Mouse (Mus musculus) cerebellum, adult 2 months (tissue): ENCODE results near the gene Irak4. TPM values are rescaled to one million over a fixed set of nuclear protein-coding genes. Genes with fewer than 3 reads are reported as not detected.
A peak's percentile ranks its signal among the peaks of the same experiment; 100 is the strongest.

Source experiments
- DNase-seq, 2 experiments: peaks; one replicate each; pipeline ENCODE4 v3.0.0; 2021
- H3K27ac ChIP-seq: fragments of 200-500 bp; 2 replicates; pipeline ENCODE4 v1.5.1; 2012; ENCODE audit warnings: low read length, control low read depth, inconsistent platforms; ENCODE audit not compliant: insufficient read depth
- H3K27me3 ChIP-seq: fragments of 200-500 bp; 2 replicates; pipeline ENCODE4 v1.6.1; 2012; ENCODE audit warnings: inconsistent platforms, mild to moderate bottlenecking, low read length, moderate library complexity; ENCODE audit not compliant: control insufficient read depth, insufficient read depth
- H3K4me1 ChIP-seq: fragments of 200-500 bp; 2 replicates; pipeline ENCODE4 v1.6.1; 2011; ENCODE audit warnings: low read length; ENCODE audit not compliant: control insufficient read depth, insufficient read depth
- H3K4me3 ChIP-seq: fragments of 200-500 bp; replicated peaks from 2 replicates; pipeline ENCODE3; 2011; ENCODE audit warnings: mild to moderate bottlenecking, low read depth, low read length, control low read depth; ENCODE audit not compliant: insufficient read depth
- CTCF ChIP-seq: fragments of 200-500 bp; IDR thresholded peaks from 2 replicates; pipeline ENCODE4 v1.5.1; 2011; ENCODE audit warnings: low read depth, mild to moderate bottlenecking, control low read depth, low read length, moderate library complexity, borderline replicate concordance; ENCODE audit not compliant: insufficient read depth
- POLR2A ChIP-seq: fragments of 200-500 bp; IDR thresholded peaks from 2 replicates; pipeline ENCODE4 v1.6.1; 2011; ENCODE audit warnings: low read length, control low read depth, borderline replicate concordance; ENCODE audit not compliant: insufficient read depth
- WGBS: fragments of 180-500 bp; shearing (Covaris S2); methylation state at CpG from one replicate; pipeline ENCODE4 v1.1.7; 2018; 5-methylcytosine and 5-hydroxymethylcytosine counted together
- polyA plus RNA-seq: library from polyadenylated mRNA; depleted of rRNA; stranded (reverse); fragments of >200 nt; gene quantifications from 2 replicates; pipeline ENCODE4 v1.2.3, GENCODE M21; 2012

Irak4 gene
- polyA plus RNA-seq, 1 experiment: 1.9 TPM

DNA sequence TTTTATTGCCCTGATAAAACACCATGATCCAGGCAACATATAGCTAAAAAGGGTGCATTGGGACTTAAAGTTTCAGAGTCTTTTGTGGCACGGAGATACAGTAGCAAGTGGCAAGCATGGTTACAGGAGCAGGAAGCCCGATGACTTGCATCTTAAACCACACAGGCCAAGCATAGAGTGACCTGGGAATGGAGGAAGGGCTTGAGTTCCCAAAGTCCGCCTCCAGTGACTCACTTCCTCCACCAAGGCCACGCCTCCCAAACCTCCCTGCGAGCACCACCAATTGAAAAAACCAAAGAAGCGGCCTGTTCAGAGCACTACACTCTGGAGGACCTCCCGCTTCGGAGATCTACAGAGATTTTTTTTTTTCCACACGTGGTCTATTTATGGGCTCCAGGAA, 22.4 kb downstream of the Irak4 start:
- no peaks in the 10 kb centered on the region for H3K27me3 ChIP-seq
- WGBS: 88% methylated on average over 9 of the region's 9 CpGs
- H3K4me1 ChIP-seq: no peaks in the 10 kb centered on the region
- H3K27ac ChIP-seq: no peak overlapping the region
- DNase-seq: no peak
- no peak overlapping the region for H3K4me3 ChIP-seq
- TF ChIP-seq CTCF: no peak
- TF ChIP-seq POLR2A: no peak

DNA sequence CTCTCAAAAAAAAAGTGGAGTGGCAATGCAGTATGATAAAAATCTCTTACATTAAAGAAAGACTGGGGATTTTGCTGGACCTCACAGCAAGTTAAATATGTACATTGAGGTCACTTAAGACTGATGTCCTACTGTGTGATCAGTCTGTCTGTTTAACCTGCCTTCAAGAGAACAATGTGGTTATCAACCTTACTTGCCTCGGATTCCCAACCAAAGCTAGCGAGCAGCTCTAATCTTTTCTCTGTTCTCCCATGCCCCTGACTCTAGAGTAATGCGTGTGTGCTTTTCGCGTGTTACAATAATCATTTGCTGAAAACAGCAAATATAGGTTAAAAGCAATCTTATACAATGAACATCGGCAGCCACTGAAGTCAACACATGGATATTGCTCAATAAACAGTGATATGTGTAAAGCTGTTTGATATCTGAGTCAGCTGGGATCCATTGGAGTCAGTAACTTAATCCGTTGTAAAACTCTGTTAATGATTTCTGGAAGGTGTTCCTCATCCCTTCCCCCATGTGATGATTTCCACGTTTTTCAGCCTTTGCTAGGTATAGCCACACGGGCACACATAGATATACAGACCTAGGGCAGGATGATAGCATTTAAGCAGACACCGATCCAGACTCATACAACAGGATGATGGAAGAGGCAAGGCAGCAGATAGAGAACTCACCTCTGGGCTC, 25.2 kb downstream of the Irak4 start:
- 93% methylated on average over 10 of the region's 10 CpGs for WGBS
- H3K27me3 ChIP-seq: no peaks in the 10 kb centered on the region
- no peak overlapping the region for H3K27ac ChIP-seq
- H3K4me3 ChIP-seq: no peak overlapping the region
- DNase-seq: no peak
- peaks cover 3% of the 10 kb centered on the region; the same call in 1 of the 2 replicates for H3K4me1 ChIP-seq
- no peak for TF ChIP-seq CTCF

DNA sequence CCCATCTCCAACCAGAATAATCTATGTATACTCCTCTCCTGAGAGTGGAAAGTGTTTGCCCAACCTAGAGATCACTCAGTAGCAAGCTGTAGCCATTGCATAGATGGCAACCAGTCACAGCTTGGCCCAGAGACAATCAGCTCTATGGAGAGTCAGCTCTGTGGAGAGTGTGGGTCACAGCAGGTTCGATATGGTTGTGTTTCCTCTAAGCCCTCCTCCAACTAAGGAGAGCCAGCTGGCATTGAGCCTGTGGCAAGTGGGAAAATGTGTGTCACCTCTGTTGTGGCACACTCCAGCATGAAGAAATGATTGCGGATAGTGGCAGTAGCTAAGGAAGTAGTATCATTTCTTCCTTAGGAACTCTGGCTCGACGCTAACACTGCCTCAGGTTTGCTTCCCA, 28.1 kb downstream of the Irak4 start:
- WGBS: 48% methylated on average over 4 of the region's 4 CpGs
- Histone ChIP-seq H3K27me3 (no peaks in the 10 kb centered on the region), H3K4me1 (peaks cover 3% of the 10 kb centered on the region; the same call in 1 of the 2 replicates), H3K4me3 (no peak overlapping the region), H3K27ac (no peak overlapping the region)
- no peak for TF ChIP-seq CTCF
- no peak for TF ChIP-seq POLR2A
- peak in 1 of 2 experiments; percentile 18 for DNase-seq

DNA sequence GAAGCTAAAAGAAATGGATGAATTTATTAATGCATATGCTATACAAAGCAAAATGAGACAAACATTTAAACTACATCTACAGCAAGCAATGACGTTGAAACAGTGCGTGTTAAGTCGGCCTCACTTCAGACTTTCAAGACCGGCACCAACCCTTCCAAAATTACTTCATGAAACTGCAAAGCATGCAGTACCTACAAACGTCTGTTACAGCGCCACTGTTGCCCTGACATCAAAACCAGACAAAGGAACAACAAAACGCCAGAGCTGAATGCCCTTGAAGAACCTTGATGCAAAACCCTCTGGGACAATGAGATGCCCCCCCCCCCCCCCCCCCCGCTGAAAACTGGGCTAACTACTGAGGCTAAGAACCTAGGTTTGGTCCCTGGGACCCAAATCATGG, 29.3 kb downstream of the Irak4 start:
- H3K27ac ChIP-seq: no peak overlapping the region
- H3K4me3 ChIP-seq: no peak overlapping the region
- no peak for TF ChIP-seq POLR2A
- TF ChIP-seq CTCF: no peak
- H3K27me3 ChIP-seq: no peaks in the 10 kb centered on the region
- WGBS: 67% methylated on average over 8 of the region's 8 CpGs
- peaks cover 3% of the 10 kb centered on the region; the same call in 1 of the 2 replicates for H3K4me1 ChIP-seq
- DNase-seq: no peak

DNA sequence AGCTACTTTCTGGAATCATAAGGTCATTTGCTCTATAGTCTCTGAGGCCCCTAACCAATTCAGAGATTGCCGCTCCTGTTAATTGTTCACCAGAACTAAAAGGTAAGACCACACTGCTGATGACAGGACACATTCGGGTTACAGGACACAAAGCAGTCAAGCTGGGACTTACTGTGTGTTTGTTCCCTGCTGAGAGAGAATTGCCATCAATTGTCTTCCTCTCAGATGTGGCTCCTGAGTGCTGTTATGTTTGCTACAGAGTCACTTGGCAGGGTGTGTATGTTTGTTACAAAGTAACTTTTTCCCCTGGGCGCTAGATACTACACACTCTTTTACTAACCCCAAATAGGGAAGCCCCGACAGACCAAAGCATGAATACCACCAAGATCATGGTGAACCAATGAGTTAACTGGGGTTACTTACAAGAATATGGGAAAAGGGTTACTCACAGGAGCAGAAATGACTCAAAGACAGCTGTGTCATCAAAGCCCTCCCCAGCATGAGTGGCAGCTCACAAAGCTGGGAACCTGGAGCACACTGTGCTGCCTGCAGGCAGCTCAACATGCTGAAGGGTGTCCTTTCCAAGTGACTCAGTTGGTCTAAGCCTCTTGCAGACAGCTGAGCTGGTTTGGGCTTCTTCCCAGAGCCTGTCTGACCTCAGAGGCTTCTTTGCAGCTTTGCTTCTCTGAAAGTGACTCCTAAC, 31.3 kb downstream of the Irak4 start:
- Histone ChIP-seq H3K27me3 (no peaks in the 10 kb centered on the region), H3K27ac (no peak overlapping the region), H3K4me1 (peaks cover 3% of the 10 kb centered on the region; the same call in 1 of the 2 replicates), H3K4me3 (no peak overlapping the region)
- DNase-seq: no peak
- 63% methylated on average over 4 of the region's 4 CpGs for WGBS
- TF ChIP-seq POLR2A (no peak), CTCF (no peak)

DNA sequence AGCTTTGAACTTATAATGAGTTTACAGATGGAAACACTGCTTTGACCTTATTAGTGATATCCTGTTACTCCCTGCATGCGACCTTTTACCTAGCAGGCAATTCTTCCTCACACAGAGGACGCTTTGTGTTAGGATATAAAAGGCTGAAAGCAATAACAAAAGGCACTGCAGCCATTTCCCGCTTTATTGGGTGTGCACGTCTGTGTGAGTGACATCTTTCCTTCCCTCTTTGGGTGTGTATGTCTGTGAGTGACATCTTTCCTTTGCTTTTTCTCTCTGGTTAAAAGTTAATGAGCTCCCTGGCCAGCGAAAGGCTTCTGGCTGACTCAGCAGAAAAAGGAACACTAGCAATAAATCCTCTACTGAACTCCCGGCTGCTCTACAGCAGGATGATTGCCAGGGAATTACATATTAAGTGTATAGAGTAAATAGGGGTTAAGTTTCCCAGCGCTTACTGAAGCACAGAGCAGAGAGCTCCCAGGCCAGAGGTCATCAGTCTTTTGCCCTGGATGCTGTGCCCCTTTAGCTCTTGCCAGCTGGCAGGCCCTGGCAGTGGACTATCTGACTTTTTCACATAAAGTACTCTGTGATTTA, 38.7 kb downstream of the Irak4 start:
- Histone ChIP-seq H3K27ac (no peak overlapping the region), H3K4me1 (no peaks in the 10 kb centered on the region), H3K4me3 (no peak overlapping the region), H3K27me3 (no peaks in the 10 kb centered on the region)
- DNase-seq: no peak
- WGBS: 63% methylated on average over 7 of the region's 7 CpGs
- TF ChIP-seq CTCF: no peak
- no peak for TF ChIP-seq POLR2A

DNA sequence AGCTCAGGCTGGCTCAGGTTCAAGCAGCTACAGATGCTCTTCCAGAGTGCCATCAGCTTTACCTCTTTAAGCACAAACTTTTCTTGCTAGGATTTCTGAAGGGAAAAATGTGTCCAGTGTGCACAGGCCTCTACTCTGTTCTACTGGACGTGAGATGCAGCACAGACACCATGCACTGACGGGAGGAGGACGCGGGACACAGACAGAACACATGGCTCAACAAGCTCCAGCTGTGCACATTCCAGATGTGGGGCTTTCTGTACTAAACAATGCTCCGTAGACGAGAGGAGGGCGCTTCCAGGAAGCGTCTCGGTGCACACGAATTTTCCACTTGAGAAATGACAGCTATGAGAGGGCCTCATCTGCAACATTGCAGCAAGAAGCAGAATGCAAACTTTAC, 39.7 kb downstream of the Irak4 start:
- WGBS: 87% methylated on average over 10 of the region's 10 CpGs
- TF ChIP-seq CTCF (no peak), POLR2A (no peak)
- no peak for DNase-seq
- Histone ChIP-seq H3K4me1 (no peaks in the 10 kb centered on the region), H3K27me3 (no peaks in the 10 kb centered on the region), H3K4me3 (no peak overlapping the region), H3K27ac (no peak overlapping the region)

DNA sequence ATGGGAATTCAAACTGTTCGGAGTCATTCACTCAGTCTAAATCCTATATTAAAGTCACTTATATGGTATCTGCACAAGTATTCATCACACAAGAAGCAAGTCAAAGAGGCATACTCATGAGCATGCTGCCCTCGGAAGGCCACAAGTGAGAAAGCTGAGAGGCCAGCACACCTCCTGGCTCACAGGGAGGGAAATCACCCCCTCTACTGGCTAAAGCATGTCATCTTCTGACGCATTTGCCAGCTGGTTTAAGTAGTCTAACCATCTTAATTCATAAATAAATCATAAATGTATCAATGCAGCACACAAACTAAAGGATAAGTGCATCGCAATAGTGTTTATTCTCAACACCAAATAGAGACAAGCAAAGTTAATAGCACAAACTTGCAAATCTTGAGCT, 41.3 kb downstream of the Irak4 start:
- no peak overlapping the region for H3K27ac ChIP-seq

More for the DNA sequence above, 41.3 kb downstream of the Irak4 start:
- no peak overlapping the region for H3K4me3 ChIP-seq
- TF ChIP-seq POLR2A (no peak), CTCF (no peak)
- WGBS: 80% methylated on average over 4 of the region's 4 CpGs
- no peaks in the 10 kb centered on the region for H3K27me3 ChIP-seq
- H3K4me1 ChIP-seq: no peaks in the 10 kb centered on the region
- no peak for DNase-seq
